Comparison of ENCODE assay signal across 10 mouse cellular contexts in the genomic region with DNA sequence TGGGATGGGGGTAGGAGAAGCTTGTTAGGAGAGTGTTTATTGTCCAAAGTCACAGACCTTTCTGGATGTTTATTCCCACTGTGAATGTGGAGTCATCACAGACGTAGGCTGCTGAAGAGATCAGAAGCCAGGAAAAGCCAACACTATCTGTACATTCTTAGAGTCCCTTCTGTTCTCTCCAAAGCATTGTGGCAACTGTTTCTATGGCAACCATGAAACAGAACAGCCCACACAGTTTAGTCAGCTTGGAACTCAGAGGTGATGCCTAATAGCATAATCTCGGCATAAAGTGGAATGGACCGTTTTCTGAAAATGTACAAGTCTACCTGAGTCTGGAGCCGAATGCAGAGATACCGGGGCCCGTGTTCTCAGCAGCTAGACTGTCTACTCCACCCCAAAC.
DNase-seq lines count a peak whose midpoint lies in the region; ATAC-seq and TF ChIP-seq lines count a peak whose summit lies in the region.
"Had no signal": no experiment of that assay in that cellular context is flagged by ENCODE, and none has a peak within 500 bp of the region (broad histone marks: within the 10 kb centered on the region; RNA-seq: fewer than 3 reads in every experiment).

No protein-coding gene starts in this region.

- ATAC-seq in hindbrain, postnatal 0 days: 0 out of 2 replicates have a peak, but pooled peaks have one; percentile 58
- no peak for ATAC-seq in hindbrain, embryonic 11.5 days (ENCODE audit: low FRiP score)
- ATAC-seq in limb, embryonic 14.5 days (ENCODE audit: low FRiP score, low read depth): peak; percentile 44; the same call in 1 of the 2 replicates
- no peak for ATAC-seq in monocyte, adult 5-6 weeks (replicated peaks; ENCODE audit: insufficient number of reproducible peaks, low FRiP score, low TSS enrichment, poor library complexity, severe bottlenecking)

- 65% methylated on average over 6 of the region's 6 CpGs for WGBS in hindbrain, postnatal 0 days
- 81% methylated on average over 6 of the region's 6 CpGs for WGBS in hindbrain, embryonic 11.5 days
- 81% methylated on average over 6 of the region's 6 CpGs for WGBS in limb, embryonic 14.5 days

- no peaks in the 10 kb centered on the region for H3K9me3 ChIP-seq in hindbrain, postnatal 0 days (ENCODE audit: low read length)
- no peaks in the 10 kb centered on the region for H3K9me3 ChIP-seq in hindbrain, embryonic 11.5 days (ENCODE audit: control insufficient read depth, low read length)
- H3K9me3 ChIP-seq in limb, embryonic 14.5 days (ENCODE audit: control insufficient read depth, low read length): no peaks in the 10 kb centered on the region

- no peak for TF ChIP-seq CTCF in hindbrain, postnatal 0 days (IDR thresholded peaks at IDR 0.05; ENCODE audit: low read depth)
- TF ChIP-seq CTCF in cortical plate, adult 2 months (IDR thresholded peaks at IDR 0.05; ENCODE audit: extremely low read depth, insufficient read depth, low read length): no peak

- H3K27ac ChIP-seq in hindbrain, postnatal 0 days: no peak overlapping the region
- H3K27ac ChIP-seq in hindbrain, embryonic 11.5 days (ENCODE audit: low read depth, low read length): no peak overlapping the region
- H3K27ac ChIP-seq in cortical plate, adult 2 months (ENCODE audit: insufficient read depth, low read length): peak overlapping the region; percentile 24; the same call in 1 of the 2 replicates
- no peak overlapping the region for H3K27ac ChIP-seq in limb, embryonic 14.5 days (replicated peaks; ENCODE audit: low read depth, low read length)
- H3K27ac ChIP-seq: kidney, postnatal 0 days had no signal

- H3K9ac ChIP-seq in hindbrain, postnatal 0 days (replicated peaks; ENCODE audit: low read length): no peak overlapping the region
- no peak overlapping the region for H3K9ac ChIP-seq in hindbrain, embryonic 11.5 days (ENCODE audit: low read depth, low read length)
- no peak overlapping the region for H3K9ac ChIP-seq in limb, embryonic 14.5 days (ENCODE audit: low read depth, low read length, severe bottlenecking)

- H3K36me3 ChIP-seq in hindbrain, postnatal 0 days (ENCODE audit: insufficient read depth, low read length): no peaks in the 10 kb centered on the region
- H3K36me3 ChIP-seq in hindbrain, embryonic 11.5 days (ENCODE audit: control insufficient read depth, insufficient read depth, low read length): no peaks in the 10 kb centered on the region
- no peaks in the 10 kb centered on the region for H3K36me3 ChIP-seq in limb, embryonic 14.5 days (ENCODE audit: control insufficient read depth, insufficient read depth, low read length)

- no peak for TF ChIP-seq POLR2A in cortical plate, adult 2 months (IDR thresholded peaks at IDR 0.05; ENCODE audit: extremely low read depth, insufficient read depth, low read length)
- TF ChIP-seq POLR2A in limb, embryonic 14.5 days (IDR thresholded peaks at IDR 0.05; ENCODE audit: borderline replicate concordance, extremely low read depth, insufficient read depth, insufficient read length): no peak

- no peak overlapping the region for H3K4me3 ChIP-seq in hindbrain, postnatal 0 days (ENCODE audit: low read length)
- H3K4me3 ChIP-seq in hindbrain, embryonic 11.5 days (ENCODE audit: low read depth, low read length): no peak overlapping the region
- no peak overlapping the region for H3K4me3 ChIP-seq in cortical plate, adult 2 months (ENCODE audit: insufficient read depth, low read length)
- H3K4me3 ChIP-seq in limb, embryonic 14.5 days (replicated peaks; ENCODE audit: low read length): no peak overlapping the region

- H3K27me3 ChIP-seq in hindbrain, postnatal 0 days (ENCODE audit: insufficient read depth, low read length): no peaks in the 10 kb centered on the region
- no peaks in the 10 kb centered on the region for H3K27me3 ChIP-seq in hindbrain, embryonic 11.5 days (ENCODE audit: control insufficient read depth, insufficient read depth, low read length)
- H3K27me3 ChIP-seq in limb, embryonic 14.5 days (ENCODE audit: control insufficient read depth, insufficient read depth, low read length): no peaks in the 10 kb centered on the region

- H3K4me2 ChIP-seq in hindbrain, postnatal 0 days (ENCODE audit: low read depth, low read length): no peak overlapping the region
- no peak overlapping the region for H3K4me2 ChIP-seq in hindbrain, embryonic 11.5 days (replicated peaks; ENCODE audit: low read depth, low read length)
- H3K4me2 ChIP-seq in limb, embryonic 14.5 days (replicated peaks; ENCODE audit: low read depth, low read length, severe bottlenecking): no peak overlapping the region

- peak; percentile 70 for DNase-seq in hindbrain, postnatal 0 days (ENCODE audit: low spot score)
- no peak for DNase-seq in hindbrain, embryonic 11.5 days (ENCODE audit: low spot score)
- DNase-seq in frontal cortex, postnatal 36 days (ENCODE audit: low spot score in 2 of 2): peak; percentile 25 to 51
- no peak for DNase-seq in limb, embryonic 14.5 days (ENCODE audit: low spot score)
- DNase-seq in kidney, postnatal 36 days: no peak
- DNase-seq: adrenal gland, postnatal 36 days; lung, adult 2 months had no signal

- H3K4me1 ChIP-seq in hindbrain, postnatal 0 days (ENCODE audit: insufficient read depth, low read length): no peaks in the 10 kb centered on the region
- H3K4me1 ChIP-seq in hindbrain, embryonic 11.5 days (replicated peaks; ENCODE audit: control insufficient read depth, insufficient read depth, low read length): no peaks in the 10 kb centered on the region
- peaks cover 11% of the 10 kb centered on the region for H3K4me1 ChIP-seq in cortical plate, adult 2 months (ENCODE audit: control insufficient read depth, insufficient read depth, low read length)
- H3K4me1 ChIP-seq in limb, embryonic 14.5 days (ENCODE audit: control insufficient read depth, insufficient read depth, low read length): peaks cover 22% of the 10 kb centered on the region

Comparison
In these comparisons a context has a peak if more than half of its experiments do, and no peak if none do; other contexts are left out.
1. ATAC-seq: peak in hindbrain, postnatal 0 days (single experiment) and limb, embryonic 14.5 days (single experiment); none in hindbrain, embryonic 11.5 days (single experiment) and monocyte, adult 5-6 weeks (single experiment).
2. DNase-seq: peak in hindbrain, postnatal 0 days (single experiment) and frontal cortex, postnatal 36 days (2 of 2); none in hindbrain, embryonic 11.5 days (single experiment), limb, embryonic 14.5 days (single experiment) and kidney, postnatal 36 days (0 of 2).